Mouse (Mus musculus): ENCODE results near the gene Cdc27.

DNA sequence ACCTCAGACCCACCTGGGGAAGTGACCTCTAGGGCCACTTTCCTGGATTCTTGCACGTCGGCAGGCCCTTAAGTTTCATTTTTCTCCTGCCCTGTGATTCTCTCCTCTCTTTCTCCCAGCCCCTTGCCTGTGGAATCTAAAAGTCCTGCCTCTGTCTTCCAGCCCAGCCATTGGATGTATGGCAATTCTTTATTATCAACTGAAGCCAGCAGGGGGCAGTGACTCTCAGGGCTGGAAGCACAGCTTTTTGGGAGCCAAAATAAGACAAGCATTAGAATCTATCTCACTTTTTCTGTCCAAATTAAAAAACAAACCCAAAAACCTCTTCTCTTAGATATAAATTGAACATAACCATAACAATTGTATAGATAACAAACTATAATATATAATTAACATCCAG lies 39.8 kb downstream of the Cdc27 start:
- TF ChIP-seq CTCF (IDR thresholded peaks at IDR 0.05) (peak; percentile 66), POLR2A (IDR thresholded peaks at IDR 0.05; ENCODE audit: insufficient read depth, low read depth, low read length) (no peak)
